Mouse (Mus musculus) lung, adult 2 months (tissue): ENCODE data around the gene Gsdma. TPM values are rescaled to one million over a fixed set of nuclear protein-coding genes. Genes with fewer than 3 reads are reported as not detected.
"Not testable (repeated sequence)": the region's sequence is repeated elsewhere in the genome, so short reads cannot be mapped to it uniquely, and the experiment has no call there.

Experiments used
- DNase-seq: peaks from one replicate; pipeline ENCODE4 v3.0.0; 2022
- H3K4me1 ChIP-seq: fragments of 200-500 bp; 2 replicates; pipeline ENCODE4 v1.6.1; 2011; ENCODE audit warnings: low read length; ENCODE audit not compliant: control insufficient read depth, insufficient read depth
- H3K4me3 ChIP-seq: fragments of 200-500 bp; replicated peaks from 2 replicates; pipeline ENCODE3; 2011; ENCODE audit warnings: low read depth, mild to moderate bottlenecking, control low read depth, low read length; ENCODE audit errors: extremely low read depth
- CTCF ChIP-seq: fragments of 200-500 bp; IDR thresholded peaks from 2 replicates; pipeline ENCODE4 v1.5.1; 2011; ENCODE audit warnings: mild to moderate bottlenecking, low read length, control low read depth; ENCODE audit not compliant: insufficient read depth
- POLR2A ChIP-seq: fragments of 200-500 bp; IDR thresholded peaks from 2 replicates; pipeline ENCODE4 v1.6.1; 2011; ENCODE audit warnings: low read depth, mild to moderate bottlenecking, control low read depth, low read length, borderline replicate concordance; ENCODE audit errors: extremely low read depth
- WGBS: fragments of 180-500 bp; shearing (Covaris S2); methylation state at CpG from one replicate; pipeline ENCODE4 v1.1.7; 2018; 5-methylcytosine and 5-hydroxymethylcytosine counted together
- polyA plus RNA-seq: library from polyadenylated mRNA; depleted of rRNA; stranded (reverse); fragments of >200 nt; gene quantifications from 2 replicates; pipeline ENCODE4 v1.2.3, GENCODE M21; 2012

Gsdma gene
- polyA plus RNA-seq, 1 experiment = 11.5 TPM

DNA sequence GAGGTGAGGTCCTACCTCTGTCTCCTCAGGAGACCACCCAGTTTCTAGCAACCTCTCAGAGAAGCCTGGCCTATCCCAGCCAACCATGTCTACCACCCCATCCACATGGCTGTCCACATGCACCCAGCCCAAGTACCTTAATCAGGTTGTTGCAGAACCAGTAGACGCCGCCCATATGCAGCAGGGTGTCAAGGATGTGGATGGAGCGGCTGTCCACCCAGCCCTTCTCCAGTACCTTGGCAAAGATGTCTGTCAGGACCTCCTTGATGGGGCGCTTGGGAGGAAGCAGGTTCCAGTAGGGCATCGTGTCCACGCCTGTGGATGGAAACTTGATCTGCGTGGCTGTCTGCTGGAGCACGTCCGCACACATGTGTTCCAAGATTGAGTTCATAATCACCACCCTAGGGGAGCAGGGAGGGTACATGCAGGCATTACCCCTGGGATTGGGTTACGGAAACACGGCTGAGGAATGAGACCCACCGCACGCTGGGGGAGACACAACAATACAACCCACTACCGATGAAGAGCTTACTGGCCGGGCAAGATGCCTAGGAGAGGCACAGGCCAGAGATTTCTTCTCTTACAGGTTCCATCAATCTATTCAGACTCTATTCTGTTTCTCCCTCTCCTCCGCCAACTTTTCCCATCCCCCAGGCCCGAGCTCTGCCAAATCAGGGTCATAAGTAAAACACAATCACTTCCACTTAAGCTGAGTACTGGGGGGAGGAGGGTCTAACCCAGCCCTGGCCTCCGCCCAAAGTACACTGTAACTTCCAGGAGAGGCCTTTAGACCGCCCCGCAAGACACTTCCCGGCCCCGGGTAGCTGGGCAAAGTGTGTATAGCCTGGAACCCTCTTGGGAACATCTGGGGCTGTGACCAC, 43.5 kb downstream of the Gsdma start:
- Histone ChIP-seq H3K4me1 (peaks cover 29% of the 10 kb centered on the region), H3K4me3 (no peak overlapping the region)
- no peak for TF ChIP-seq CTCF
- no peak for TF ChIP-seq POLR2A
- 60% methylated on average over 22 of the region's 22 CpGs for whole genome bisulfite sequencing
- DNase-seq = peak; percentile 67

DNA sequence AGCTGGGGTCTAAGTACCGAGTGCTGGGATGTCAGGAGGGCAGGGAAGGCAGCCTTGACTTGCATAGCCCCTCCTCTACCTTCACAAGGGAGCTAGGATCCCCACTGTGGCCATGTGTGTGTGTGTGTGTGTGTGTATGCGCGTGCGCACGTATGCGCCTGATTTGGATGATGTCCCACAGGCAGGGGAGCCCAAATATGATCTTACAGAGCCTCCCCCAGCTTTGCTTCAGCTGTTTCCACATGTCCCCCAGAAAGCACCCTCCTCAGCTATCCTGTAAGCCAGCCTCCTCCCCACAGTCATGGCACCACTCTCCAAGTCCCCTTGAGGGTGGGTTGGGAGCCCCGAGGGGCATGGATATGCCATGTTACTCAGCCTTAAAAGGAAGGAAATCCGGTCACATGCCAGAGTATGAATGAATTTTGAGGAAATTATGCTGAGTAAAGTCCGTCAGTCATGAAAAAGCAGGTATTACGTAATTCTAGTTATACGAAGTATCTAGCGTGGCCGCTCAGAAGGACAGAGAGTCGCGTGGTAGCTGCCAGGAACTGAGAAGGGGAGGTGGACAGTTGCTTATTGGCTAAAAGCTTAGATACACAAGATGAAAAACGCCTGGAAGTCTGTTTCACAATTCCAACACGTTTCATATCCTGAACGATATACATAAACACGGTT, 44.3 kb downstream of the Gsdma start:
- peaks cover 29% of the 10 kb centered on the region for H3K4me1 ChIP-seq

DNA sequence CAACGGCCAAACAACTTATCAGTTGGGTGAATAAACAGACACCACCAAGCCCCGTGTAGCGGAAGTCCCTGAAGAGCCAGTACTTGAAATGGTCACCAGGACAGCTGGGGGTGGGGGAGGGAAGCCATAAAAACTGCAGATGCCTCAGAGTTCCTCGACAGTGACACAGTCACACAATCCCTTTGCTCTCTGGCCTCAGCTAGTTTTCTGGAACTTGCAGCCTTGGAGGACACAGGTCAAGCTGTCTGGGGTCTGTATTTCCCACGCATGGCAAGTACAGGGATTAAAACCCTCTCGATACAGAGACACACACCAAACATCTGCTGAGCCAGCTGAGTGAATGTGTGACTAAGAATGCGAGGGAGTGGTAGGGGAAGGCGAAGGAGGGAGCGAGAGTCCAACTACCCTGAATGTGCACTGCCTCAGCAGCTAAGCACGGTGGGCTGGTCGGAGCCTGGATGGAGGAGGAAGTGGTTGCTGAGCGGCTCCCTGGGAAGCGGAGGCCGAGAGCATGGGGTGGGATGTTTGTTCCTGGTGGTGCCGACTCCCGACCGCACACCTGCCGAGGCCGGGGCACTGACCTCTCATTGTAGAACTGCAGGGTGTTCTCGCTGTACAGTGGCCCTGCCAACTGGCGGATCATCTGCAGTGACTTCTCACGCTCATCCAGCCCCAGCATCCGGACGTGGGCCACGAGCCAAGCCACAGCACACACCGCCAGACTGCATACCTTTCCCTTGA, 45.0 kb downstream of the Gsdma start:
- Histone ChIP-seq H3K4me1 (peaks cover 29% of the 10 kb centered on the region), H3K4me3 (no peak overlapping the region)
- 32% methylated on average over 26 of the region's 26 CpGs for WGBS
- peak; percentile 46 for DNase-seq
- TF ChIP-seq CTCF (no peak), POLR2A (no peak)

More for the DNA sequence above, 44.3 kb downstream of the Gsdma start:
- WGBS = 36% methylated on average over 19 of the region's 19 CpGs
- no peak overlapping the region for H3K4me3 ChIP-seq
- no peak for TF ChIP-seq POLR2A
- TF ChIP-seq CTCF = no peak
- peak; percentile 34 for DNase-seq

DNA sequence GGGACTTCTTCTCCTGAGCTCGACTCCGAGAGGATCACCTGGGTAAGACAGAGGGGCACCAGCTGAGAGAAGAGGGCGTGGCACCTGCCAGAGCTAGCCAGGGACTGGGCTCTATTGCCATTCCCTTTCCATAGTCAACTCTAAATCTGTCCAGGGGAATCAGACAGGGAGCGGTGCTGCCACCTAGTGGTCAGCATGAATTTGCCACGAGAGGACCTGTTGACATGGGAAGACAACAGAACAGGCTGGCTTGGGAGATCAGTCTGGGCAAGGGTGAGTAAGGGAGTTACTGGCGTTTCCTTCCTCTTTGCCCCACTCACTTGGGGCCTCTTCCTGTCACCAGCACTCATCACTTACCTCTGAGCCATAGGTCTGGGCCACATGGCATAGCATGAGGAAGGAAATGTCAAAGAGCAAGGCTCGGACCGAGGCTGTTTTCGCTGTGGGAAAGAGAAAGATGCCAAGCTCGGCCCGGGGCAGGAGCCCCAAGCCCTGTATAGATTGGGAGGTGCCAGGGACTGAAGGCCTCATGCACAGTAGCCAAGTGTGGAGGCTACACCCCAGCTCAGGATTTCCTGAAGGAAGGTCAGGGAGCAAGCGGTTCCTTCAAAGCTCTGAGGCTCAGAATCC, 46.4 kb downstream of the Gsdma start:
- Histone ChIP-seq H3K4me1 (peaks cover 29% of the 10 kb centered on the region), H3K4me3 (no peak overlapping the region)
- DNase-seq = peak; percentile 87
- TF ChIP-seq CTCF = peak; percentile 96
- TF ChIP-seq POLR2A = no peak
- WGBS = 29% methylated on average over 12 of the region's 12 CpGs

DNA sequence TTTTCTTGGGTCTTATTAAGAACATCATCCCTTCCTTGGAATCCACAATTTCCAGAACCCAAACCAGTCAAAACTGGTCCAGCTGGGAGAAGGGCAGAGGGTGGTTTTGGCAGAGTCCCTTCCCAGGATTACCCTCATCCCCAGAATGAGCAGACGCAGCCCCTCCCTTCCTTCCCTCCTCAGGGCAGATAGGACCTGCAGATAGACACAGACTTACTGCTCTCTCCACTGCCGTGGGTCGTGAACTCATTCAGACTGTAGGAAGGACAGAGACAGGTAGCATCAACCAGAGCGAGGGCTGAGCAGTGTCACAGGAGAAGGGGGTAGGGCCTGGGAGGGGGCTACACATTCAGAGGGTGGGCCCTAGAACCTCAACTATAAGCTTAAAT, 46.9 kb downstream of the Gsdma start:
- no peak for DNase-seq
- WGBS = 57% methylated on average over 4 of the region's 4 CpGs
- no peak for TF ChIP-seq CTCF
- no peak for TF ChIP-seq POLR2A
- peaks cover 29% of the 10 kb centered on the region for H3K4me1 ChIP-seq
- H3K4me3 ChIP-seq = no peak overlapping the region

DNA sequence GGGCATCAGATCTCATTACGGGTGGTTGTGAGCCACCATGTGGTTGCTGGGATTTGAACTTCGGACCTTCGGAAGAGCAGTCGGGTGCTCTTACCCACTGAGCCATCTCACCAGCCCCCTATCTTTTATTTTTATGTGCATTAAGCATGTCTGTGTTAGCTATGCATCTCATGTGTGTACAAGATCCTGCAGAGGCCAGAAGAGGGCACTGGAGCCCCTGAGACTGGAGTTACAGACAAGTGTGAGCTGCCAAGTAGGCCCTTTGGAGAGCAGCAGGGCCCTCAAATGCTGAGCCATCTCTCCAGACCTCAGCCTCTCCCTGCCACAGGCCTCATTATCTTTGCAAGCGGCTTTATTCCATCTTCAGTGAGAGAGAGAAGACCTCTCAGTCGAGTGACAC, 47.9 kb downstream of the Gsdma start:
- not testable (repeated sequence) for DNase-seq, H3K4me3 ChIP-seq
- 83% methylated on average over 6 of the region's 6 CpGs for WGBS
- peaks cover 29% of the 10 kb centered on the region for H3K4me1 ChIP-seq
- peak; percentile 25; the same call in 1 of the 2 replicates for TF ChIP-seq CTCF

DNA sequence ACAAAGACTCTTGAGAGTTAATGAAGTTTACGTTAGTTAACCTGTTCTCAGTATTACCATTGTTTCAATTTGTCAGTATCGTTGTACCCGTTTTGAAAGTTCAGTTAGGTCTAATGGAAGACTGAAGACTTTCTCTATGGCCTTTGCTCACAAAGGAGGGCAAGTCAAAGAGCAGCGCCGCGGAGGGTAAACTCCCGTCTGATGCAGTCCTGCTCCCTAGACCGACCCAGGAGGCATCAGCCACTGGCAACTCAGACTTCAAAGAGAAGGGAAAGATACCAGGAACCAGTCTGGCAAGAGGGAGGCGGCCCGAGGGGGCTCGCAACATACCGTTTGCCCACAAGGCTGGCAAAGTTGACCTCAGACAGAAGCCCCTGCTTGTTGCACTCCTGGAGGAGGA, 49.6 kb downstream of the Gsdma start:
- WGBS = 74% methylated on average over 12 of the region's 12 CpGs
- DNase-seq = no peak

DNA sequence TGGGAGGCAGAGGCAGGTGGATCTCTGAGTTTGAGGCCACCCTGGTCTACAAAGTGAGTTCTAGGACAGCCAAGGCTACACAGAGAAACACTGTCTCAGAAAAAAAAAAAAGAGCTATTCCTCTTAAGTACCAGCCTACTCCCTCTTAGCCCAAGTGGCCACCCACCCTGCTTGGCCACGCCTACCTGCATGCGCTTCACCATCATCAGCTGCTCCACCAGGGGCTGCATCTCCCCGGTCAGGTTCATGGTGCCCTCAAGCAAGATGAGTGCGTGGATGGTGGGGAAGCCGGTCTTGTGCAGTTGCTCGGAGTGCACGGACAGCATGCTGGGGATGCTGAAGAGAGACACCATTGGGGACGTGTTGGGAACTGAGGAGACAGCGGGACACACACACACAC, 51.8 kb downstream of the Gsdma start:
- H3K4me3 ChIP-seq = no peak overlapping the region
- DNase-seq = no peak
- WGBS = 92% methylated on average over 9 of the region's 9 CpGs
- no peak for TF ChIP-seq CTCF
- H3K4me1 ChIP-seq = peaks cover 4% of the 10 kb centered on the region; the same call in 1 of the 2 replicates

More for the DNA sequence above, 49.6 kb downstream of the Gsdma start:
- Histone ChIP-seq H3K4me3 (no peak overlapping the region), H3K4me1 (peaks cover 23% of the 10 kb centered on the region)
- no peak for TF ChIP-seq CTCF
- no peak for TF ChIP-seq POLR2A

DNA sequence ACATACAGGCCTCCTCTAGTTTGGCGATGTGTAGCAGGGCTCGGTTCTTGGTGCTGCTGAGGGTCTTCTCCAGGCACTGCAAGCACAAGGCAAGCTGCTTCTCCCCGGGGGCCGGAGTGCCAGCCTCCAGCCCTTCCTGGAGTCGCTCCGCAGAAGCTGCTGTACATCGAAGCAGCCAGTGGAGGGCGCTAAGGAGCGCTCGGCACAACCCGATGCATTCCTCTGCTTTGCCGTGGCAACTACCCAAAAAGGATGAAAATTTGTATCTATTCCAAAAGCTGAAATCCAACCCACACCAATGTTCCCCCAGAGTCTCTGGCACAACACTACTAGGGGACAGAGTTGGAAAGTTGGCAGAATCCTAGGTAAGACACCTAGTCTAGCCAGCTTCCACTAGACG, 53.8 kb downstream of the Gsdma start:
- peak; percentile 70 for DNase-seq
- peaks cover 14% of the 10 kb centered on the region for H3K4me1 ChIP-seq
- TF ChIP-seq CTCF (peak; percentile 84), POLR2A (no peak)
- 20% methylated on average over 13 of the region's 13 CpGs for WGBS
- H3K4me3 ChIP-seq = no peak overlapping the region
